Mouse (Mus musculus) mammary gland, adult 2 months (tissue): Measurements from ENCODE around the gene Naaladl1. TPM values are rescaled to one million over a fixed set of nuclear protein-coding genes. Genes with fewer than 3 reads are reported as not detected.

Source experiments
- polyA plus RNA-seq: library from polyadenylated mRNA; depleted of rRNA; stranded (reverse); fragments of >200 nt; gene quantifications from 2 replicates; pipeline ENCODE4 v1.2.3, GENCODE M21; 2012; ENCODE audit warnings: low replicate concordance; rRNA removed

Naaladl1 gene
- 0.19 and 0.37 TPM in 2 replicates for polyA plus RNA-seq

DNA sequence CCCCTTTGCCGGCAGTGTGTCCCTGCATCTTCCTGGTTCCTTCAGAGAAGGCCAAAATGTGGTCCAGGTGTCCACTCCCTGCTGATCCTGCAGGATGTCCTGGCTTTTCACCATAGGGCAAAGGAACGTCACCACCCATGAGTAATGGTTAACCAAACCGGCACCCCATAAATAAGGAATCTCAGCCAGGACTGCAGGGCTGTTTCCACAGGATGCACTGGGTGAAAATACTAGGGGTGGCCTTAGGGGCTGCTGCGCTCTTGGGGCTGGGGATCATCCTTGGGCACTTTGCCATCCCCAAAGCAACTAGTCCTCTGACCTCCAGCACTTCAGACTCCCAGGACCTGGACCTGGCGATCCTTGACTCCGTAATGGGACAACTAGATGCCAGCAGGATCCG is at the start of gene Naaladl1:
Naaladl1 (plus strand) TSS at position 197 of the 400 bp plus-strand sequence.

GRCm38 (mm10) chr19:6057313-6058096 is 48.1 kb upstream of the Naaladl1 start, which contains the start of the genes Mrpl49 and Fau:
TSS of gene Mrpl49 (minus strand) at chr19:6057785.
TSS of gene Fau (plus strand) at chr19:6057844.

DNA sequence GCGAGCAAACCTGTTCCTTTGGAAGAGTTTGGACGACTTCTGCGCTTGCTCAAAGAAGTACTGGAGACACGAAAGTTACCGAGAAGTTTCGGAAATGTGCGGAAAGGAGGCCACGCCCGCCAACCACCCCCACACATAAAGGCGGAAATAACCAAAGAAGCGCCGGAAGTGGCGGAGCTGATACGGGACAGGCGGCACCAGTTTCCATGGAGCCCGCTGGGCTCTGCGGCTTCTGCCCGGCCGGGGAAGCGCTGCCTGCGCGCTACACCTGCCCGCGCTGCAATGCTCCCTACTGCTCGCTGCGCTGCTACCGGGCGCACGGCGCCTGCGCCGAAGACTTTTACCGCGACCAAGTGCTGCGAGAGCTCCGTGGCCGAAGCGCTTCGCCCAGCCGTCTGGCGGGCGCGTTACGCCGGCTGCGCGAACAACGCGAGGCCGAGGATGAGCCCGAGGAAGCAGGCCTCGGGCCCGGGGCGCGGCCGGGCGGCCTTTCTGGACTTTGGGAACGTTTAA is 44.5 kb upstream of the Naaladl1 start, which contains the start of gene Znhit2:
Znhit2 (plus strand) TSS at position 172 of the 513 bp plus-strand sequence.

DNA sequence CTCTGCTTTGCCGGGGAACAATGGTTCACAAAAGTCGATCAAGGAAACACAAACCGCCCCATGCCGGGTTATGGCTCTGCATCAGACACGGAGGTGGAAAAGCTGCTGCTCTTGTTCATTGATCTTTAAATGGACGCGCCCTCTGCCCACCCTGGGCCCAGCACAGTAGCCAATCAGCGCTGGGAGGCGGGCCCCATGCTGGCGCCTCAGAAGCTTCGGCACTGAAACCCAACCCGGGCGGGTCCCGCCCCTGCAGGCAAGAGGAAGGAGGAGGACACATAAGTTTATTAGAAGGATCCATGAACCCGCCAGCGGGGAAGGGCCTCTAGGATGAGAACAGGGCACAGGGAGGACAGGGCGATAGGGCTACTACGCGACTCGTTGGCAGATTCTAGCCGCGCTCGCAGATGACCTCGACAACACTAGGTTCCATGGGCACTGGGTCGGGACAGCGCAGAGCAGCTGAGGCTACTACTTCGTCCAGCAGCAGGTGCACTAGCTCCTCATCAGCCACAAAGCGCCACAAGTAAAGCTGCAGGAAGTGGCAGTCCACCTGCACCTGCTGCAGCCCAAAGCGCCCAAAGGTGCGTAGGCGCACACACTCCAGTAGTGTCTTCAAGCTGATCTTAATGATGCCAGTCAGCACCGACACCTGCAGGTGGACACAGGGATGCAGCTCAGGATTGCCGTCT is 37.7 kb upstream of the Naaladl1 start, which contains the start of gene Tm7sf2:
Tm7sf2 (minus strand) TSS at position 650 of the 692 bp plus-strand sequence.

GRCm38 (mm10) chr19:6076564-6077393 is 28.8 kb upstream of the Naaladl1 start, which contains the start of gene Vps51:
TSS of gene Vps51 (minus strand) at chr19:6077231.

DNA sequence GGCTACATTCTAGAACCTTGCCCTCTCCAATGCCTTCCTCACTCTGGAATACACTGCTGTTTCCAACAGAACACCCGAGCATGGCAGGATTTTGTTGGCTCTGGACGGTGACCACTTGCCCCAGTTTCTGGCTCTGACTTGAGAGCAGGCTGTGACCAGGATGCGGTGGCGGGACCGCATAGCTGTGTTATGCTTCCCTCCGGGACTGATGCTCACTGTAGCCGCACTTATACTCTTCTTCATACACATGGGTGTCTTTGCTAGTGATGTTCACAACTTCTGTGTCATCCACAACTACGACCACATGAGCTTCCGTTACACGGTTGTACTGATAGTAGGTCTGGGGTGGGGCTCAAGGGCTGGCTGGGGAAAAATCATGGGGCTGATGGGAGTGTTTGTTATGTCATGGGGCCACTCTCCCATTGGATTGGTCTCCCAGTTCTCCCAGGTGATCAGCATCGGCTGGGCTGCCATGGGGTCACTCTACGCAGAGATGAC is 25.6 kb upstream of the Naaladl1 start, which contains the start of gene Tmem262:
Tmem262 (plus strand) TSS at position 51 of the 498 bp plus-strand sequence.

DNA sequence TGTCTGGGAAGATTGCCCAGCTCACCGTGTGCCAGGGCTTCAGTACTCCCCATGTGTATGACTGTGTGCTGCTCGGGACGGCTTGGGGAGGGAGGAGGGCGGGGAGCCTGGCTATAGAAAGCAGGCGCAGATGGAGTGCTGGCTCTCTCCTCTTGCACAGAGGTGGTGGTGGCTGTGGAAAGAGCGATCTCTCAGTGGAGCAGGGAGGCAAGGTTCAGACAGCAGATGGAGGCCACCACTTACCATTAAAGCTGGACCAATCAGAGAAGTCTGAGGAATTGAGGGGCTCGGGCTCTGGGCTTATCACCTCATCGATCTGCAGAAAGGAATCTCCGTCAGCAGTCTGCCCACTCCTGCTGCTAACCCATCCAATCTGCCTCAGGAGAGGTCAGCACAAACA is 23.4 kb upstream of the Naaladl1 start, which contains the start of gene Gm28374:
Gm28374 (minus strand) TSS at position 101 of the 400 bp plus-strand sequence.

GRCm38 (mm10) chr19:6084478-6085248 is 20.9 kb upstream of the Naaladl1 start, which contains the start of the genes Zfpl1 and Cdca5:
TSS of gene Zfpl1 (minus strand) at chr19:6084956.
TSS of gene Cdca5 (plus strand) at chr19:6084983.

DNA sequence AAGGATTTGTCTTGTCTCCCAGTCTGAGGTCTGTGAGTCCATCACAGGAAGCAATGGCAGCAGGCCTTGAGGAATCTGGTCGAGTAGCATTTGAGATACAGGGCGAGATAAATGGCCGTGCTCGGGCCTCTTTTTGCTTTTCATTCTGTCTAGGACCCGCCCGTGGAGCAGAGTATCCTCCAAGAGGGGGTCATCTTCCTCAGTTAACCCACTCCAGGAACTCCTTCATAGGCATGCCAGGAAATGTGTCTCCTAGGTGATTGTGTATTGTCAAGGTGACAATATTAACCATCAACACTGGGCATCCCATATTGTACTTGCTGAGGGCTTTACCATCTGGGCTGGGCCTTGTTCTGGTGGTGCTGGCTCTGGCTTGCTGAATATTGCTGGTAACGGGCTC is 11.5 kb upstream of the Naaladl1 start, which contains the start of gene AC131692.1:
AC131692.1 (plus strand) TSS at position 301 of the 400 bp plus-strand sequence.

DNA sequence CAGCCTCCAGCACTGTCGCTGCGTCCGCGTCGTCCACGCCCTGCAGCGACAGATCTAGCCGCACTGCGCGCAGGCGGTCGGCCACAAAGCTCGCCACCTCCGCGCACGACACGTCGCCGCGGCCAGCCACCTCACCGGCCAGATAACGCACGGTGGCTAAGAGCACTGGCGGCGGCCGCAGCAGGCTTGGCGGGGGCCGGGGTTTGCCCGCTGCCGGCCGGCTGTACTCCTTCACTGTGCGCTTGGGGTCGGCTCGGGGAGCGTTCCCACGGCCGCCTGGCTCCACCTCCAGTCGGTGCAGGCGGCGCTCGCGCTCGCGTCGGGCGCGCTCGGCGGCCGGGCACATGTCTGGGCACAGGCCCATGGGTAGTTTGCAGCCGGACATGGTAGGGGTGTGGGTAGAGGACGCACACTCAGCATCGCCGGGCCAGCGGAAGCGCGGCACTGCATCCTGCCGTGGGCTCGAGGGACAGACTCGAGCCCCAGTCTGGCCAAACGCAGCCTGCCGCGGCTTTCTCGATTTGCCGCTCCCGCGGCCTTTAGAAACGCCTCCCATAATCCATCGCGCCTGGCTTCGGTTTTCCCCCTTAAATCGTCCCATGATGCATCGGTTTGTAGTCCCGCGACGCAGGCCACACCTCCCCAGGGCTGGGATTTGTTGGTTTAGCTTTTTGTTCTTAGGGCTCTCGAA is 12.5 kb downstream of the Naaladl1 start, which contains the start of gene Sac3d1:
Sac3d1 (minus strand) TSS at position 665 of the 691 bp plus-strand sequence.

DNA sequence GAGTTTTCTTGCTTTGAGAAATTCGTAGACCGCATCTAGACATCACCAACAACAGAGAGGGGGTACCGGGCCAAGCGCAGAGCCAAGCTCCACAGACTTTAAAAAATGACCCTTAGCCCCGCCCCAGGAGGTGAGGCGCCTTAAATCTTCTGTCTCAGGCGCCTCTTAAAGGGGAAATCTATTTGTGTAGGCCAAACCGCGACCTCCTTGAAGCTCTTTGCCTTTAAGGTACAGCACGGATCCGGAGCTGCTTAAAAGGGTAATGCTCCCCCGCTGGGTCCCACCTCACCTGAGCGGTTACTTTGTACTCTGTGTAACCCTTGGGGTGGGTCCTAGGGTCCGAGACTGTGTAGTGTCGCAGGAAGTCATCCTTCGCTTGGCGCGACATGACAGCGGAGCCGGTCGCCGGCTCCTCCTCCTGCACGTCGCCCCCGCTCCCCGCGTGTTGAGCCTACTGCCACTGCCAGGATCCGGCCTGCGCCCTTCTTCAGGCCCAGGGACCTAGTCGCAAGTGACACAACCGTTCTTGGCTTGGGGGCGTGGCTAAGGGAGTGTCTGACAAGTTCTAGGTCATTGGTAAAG is 22.3 kb downstream of the Naaladl1 start, which contains the start of gene Snx15:
Snx15 (minus strand) TSS at position 545 of the 582 bp plus-strand sequence.

DNA sequence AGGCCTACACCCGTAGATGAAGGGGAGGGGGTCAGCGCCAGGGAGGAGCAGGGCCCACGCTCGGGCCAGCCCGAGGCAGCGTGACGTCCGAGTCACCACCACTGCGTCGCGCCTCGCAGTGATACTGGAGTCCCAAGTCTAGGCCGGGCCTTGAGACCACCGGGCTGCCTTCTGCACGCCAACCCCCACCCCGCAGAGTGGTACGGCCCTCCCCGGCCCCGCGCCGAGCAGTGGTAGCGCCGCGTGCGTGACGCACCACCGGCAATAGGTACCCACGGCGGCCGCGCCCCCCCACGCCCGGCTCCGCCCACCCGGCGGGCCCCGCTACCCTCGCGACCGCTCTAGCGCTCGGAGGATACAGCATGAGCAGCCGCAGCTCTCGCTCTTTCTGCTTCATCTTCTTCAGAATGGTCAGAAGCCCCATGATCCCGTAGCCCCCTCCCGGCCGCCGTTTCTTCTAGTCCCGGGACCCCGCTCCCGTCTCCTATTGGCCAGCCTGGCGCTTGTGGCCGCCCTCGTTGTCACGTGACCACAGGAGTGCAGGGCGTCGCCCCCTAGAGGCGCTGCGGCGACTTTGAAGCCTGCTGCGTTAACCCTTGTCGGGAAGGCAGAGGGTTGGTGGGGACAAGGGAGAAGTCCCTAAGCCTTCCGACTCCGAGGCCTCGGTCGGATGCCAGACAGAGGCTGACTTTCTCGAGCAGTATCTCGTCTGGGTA is 35.3 kb downstream of the Naaladl1 start, which contains the start of gene Batf2:
Batf2 (plus strand) TSS at position 306 of the 716 bp plus-strand sequence.

DNA sequence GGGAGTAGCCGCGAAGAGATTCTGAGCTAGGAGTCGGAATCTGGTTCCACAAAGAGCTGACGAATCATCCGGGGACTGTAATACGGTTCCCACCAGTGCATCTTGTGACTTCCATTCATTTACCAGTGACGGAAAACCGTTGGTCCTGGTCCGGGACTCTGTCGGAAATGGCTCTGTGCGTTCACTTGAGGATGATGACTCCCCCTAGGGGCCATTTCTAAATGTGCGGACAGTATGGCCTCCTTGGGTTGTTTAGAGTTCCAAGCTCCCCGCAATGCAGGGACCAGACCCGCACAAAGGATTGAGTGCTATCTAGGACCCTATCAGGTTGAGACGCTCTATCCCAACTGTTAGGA is 35.8 kb downstream of the Naaladl1 start, which contains the start of gene Arl2:
Arl2 (minus strand) TSS at position 155 of the 356 bp plus-strand sequence.

Other genes starting within 250 kb of the Naaladl1 start
- gene Frmd8, start 230.5 kb upstream of the Naaladl1 start, polyA plus RNA-seq, result 32.4 and 48.8 TPM in 2 replicates
- gene Slc25a45, start 228.0 kb upstream of the Naaladl1 start, polyA plus RNA-seq, result 37.0 and 41.5 TPM in 2 replicates
- 0.32 and 0.38 TPM in 2 replicates for gene Tigd3, start 211.6 kb upstream of the Naaladl1 start, polyA plus RNA-seq
- 74.6 and 123 TPM in 2 replicates for gene Dpf2, start 192.8 kb upstream of the Naaladl1 start, polyA plus RNA-seq
- 13.5 and 26.4 TPM in 2 replicates for gene Cdc42ep2, start 181.0 kb upstream of the Naaladl1 start, polyA plus RNA-seq
- 40.1 and 53.8 TPM in 2 replicates for gene Pola2, start 141.6 kb upstream of the Naaladl1 start, polyA plus RNA-seq
- not detected in 2 replicates for gene Slc22a20, start 119.6 kb upstream of the Naaladl1 start, polyA plus RNA-seq
- 64.2 and 65.9 TPM in 2 replicates for gene Capn1, start 89.9 kb upstream of the Naaladl1 start, polyA plus RNA-seq
- 54.9 and 85.1 TPM in 2 replicates for gene Syvn1, start 59.2 kb upstream of the Naaladl1 start, polyA plus RNA-seq
- gene Mrpl49, start 48.0 kb upstream of the Naaladl1 start, polyA plus RNA-seq, result 14.1 and 24.4 TPM in 2 replicates
- gene Fau, start 47.9 kb upstream of the Naaladl1 start, polyA plus RNA-seq, result 1,145 and 2,495 TPM in 2 replicates
- 40.9 and 104 TPM in 2 replicates for gene Znhit2, start 44.6 kb upstream of the Naaladl1 start, polyA plus RNA-seq
- 37.7 and 55.5 TPM in 2 replicates for gene Tm7sf2, start 37.4 kb upstream of the Naaladl1 start, polyA plus RNA-seq
- gene Vps51, start 28.6 kb upstream of the Naaladl1 start, polyA plus RNA-seq, result 71.5 and 79.3 TPM in 2 replicates
- 0.68 TPM in 1 of 2 replicates, not detected in the other for gene Tmem262, start 25.7 kb upstream of the Naaladl1 start, polyA plus RNA-seq
- gene Gm28374, start 23.5 kb upstream of the Naaladl1 start, polyA plus RNA-seq, result 0.51 TPM in 1 of 2 replicates, not detected in the other
- gene Zfpl1, start 20.8 kb upstream of the Naaladl1 start, polyA plus RNA-seq, result 101 and 107 TPM in 2 replicates
- gene Cdca5, start 20.8 kb upstream of the Naaladl1 start, polyA plus RNA-seq, result 0.92 and 0.93 TPM in 2 replicates
- not detected in 2 replicates for gene AC131692.1, start 11.4 kb upstream of the Naaladl1 start, polyA plus RNA-seq
- 22.6 and 60.4 TPM in 2 replicates for gene Sac3d1, start 12.9 kb downstream of the Naaladl1 start, polyA plus RNA-seq
- 37.7 and 57.2 TPM in 2 replicates for gene Snx15, start 22.5 kb downstream of the Naaladl1 start, polyA plus RNA-seq
- gene Batf2, start 35.2 kb downstream of the Naaladl1 start, polyA plus RNA-seq, result 7.9 and 11.2 TPM in 2 replicates
- 175 and 200 TPM in 2 replicates for gene Arl2, start 35.8 kb downstream of the Naaladl1 start, polyA plus RNA-seq
- 0.11 TPM in 1 of 2 replicates, not detected in the other for gene Majin, start 78.6 kb downstream of the Naaladl1 start, polyA plus RNA-seq
- 0.78 and 1.8 TPM in 2 replicates for gene Gpha2, start 120.6 kb downstream of the Naaladl1 start, polyA plus RNA-seq
- gene Ppp2r5b, start 130.1 kb downstream of the Naaladl1 start, polyA plus RNA-seq, result 76.3 and 129 TPM in 2 replicates
- 50.4 and 85.0 TPM in 2 replicates for gene Atg2a, start 135.9 kb downstream of the Naaladl1 start, polyA plus RNA-seq
- gene Ehd1, start 170.9 kb downstream of the Naaladl1 start, polyA plus RNA-seq, result 203 and 545 TPM in 2 replicates
- gene Cdc42bpg, start 200.7 kb downstream of the Naaladl1 start, polyA plus RNA-seq, result 10.9 and 19.0 TPM in 2 replicates
- gene Men1, start 229.2 kb downstream of the Naaladl1 start, polyA plus RNA-seq, result 43.7 and 71.6 TPM in 2 replicates
- gene Map4k2, start 235.4 kb downstream of the Naaladl1 start, polyA plus RNA-seq, result 179 and 444 TPM in 2 replicates